Mouse (Mus musculus): ENCODE results near the gene Dennd2c.
A peak's percentile ranks its signal among the peaks of the same experiment; 100 is the strongest.

Gene Dennd2c

GRCm38 (mm10) chr3:103102454-103103390 lies at the start of gene Dennd2c:
Gene Dennd2c, plus strand, starts transcription at chr3:103102604.
- DNase-seq (ENCODE audit: low spot score) = peak; percentile 91

DNA sequence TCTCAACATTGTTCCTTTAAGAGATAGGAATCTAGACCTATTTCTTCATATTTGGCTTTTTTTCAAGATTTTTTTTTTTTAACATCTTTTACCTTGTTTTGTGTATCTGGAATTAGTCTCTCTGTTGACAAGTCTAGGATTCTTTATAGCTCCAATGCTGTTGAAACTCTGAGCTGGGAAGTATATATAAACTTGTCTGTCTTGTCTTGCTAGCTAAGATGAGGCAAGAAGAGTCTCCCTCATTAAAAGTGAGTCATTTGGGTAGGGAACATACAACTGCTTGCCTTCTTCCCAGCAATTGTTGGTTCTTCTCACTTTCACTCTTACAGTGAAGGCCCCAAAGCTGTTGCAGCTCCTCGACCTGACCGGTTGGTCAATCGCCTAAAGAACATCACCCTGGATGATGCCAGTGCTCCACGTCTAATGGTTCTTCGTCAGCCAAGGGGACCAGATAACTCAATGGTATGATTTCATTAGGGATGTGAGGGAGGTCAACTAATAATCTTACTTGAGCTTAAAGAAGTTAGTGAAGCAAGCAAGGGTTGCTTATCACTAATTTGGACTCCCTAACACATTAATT lies 46.3 kb upstream of the Dennd2c start:
- DNase-seq (ENCODE audit: low spot score) = no peak

DNA sequence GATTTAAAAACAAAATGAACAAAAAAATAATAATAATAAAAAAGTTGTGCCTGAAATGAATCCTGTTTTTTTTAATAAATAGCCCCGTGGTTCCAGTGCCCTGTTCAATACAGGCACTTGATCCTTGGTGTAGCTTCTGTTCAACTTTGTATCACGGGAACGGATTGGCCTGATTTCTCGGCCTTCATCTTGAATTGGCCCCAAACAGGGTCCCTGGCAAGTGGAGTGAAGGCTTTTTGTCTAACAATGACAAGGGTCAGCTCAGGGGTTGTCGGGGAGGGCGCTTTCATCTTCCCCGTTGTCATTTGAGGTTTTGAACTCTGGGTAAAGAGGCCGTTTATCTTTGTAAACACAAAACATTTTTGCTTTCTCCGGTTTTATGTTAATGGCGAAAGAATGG lies 44.7 kb upstream of the Dennd2c start:
- DNase-seq (ENCODE audit: low spot score) = no peak

- peak; percentile 97 for DNase-seq (ENCODE audit: low spot score)
Measured at GRCm38 (mm10) chr3:103058207-103059157, 43.9 kb upstream of the Dennd2c start, which contains the start of gene Nras. Gene Nras, plus strand, starts transcription at chr3:103058285.

DNA sequence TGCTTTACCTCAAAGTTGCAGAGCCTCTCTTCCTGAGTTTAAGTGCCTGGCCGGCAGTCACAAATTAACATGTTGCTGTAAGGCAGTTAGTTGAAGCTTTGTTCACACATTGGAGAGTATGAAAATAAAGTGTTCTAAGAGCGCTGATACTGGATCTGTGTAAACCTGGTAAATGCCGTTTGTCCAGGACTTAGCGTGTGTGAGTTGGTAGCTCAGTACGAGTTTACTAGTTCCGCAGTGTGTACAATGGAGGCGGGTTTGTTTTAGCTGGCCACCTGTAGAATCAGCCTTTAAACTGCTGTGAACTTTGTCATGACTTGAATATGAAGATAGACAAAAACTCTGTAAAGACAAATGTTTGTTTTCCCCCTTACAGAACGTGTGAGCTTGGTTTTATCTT lies 35.5 kb upstream of the Dennd2c start:
- DNase-seq (ENCODE audit: low spot score) = no peak

DNA sequence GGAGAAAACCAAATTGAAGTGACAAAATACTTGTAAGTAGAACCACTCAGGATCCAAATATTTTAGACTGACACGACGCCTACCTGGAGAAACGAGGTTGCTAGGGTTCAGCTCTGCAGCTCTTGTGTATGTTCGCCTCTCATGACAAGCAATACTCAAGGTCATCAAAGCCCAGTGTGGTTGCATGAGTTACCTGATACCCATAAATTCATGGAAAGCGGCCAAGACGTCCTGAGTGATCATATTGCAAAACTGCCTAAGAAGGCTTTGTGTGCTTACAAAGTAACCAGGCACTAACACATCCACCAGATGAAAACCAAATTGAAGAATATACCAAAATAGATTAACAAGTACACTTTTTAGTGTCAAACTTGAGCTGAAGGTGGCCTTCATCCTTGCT lies 33.4 kb upstream of the Dennd2c start:
- DNase-seq (ENCODE audit: low spot score) = no peak

GRCm38 (mm10) chr3:103073771-103074170 lies 28.6 kb upstream of the Dennd2c start, which contains the start of gene Ampd1:
Gene Ampd1, plus strand, starts transcription at chr3:103074014.
- no peak for DNase-seq (ENCODE audit: low spot score)

- no peak for DNase-seq (ENCODE audit: low spot score)
Measured at GRCm38 (mm10) chr3:103075871-103076270, 26.5 kb upstream of the Dennd2c start.

DNA sequence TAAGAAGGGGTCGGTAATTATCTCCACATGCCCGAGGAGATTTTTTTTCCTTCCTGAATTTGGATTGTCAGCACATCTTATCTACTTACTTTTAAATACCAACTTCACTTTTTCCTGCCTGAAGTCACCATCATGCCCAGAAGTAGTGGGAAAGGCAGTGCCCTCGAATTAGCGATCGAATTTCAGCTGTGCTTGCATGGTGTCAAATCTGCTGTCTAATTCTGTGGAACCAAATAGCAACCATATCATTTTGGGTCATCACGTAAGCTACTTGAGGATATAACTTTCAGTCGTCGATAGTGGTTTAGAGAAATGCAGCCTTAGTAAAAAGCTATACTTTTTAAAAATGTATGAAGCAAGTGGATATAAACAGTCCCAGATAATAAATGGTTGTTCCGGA lies 25.9 kb upstream of the Dennd2c start:
- DNase-seq (ENCODE audit: low spot score) = no peak

GRCm38 (mm10) chr3:103079301-103079700 lies 23.1 kb upstream of the Dennd2c start:
- DNase-seq (ENCODE audit: low spot score) = no peak

DNA sequence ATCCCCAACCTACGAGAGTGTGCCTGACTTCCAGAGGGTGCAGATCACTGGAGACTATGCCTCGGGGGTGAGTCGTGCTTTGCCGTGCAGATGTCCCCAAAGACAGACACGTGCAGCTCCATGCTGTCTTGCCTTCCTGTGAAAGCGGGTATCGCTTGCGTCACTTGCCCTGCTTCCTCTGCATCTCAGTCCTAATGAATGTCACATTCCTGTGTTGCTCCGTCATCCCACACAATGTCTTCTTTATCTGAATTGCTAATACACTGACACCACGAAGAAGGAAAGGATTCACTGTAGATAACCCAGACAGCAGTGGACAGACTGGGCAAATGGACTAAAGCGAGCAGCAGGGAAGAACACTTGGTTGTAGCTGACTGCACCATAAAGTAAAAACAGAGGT lies 21.4 kb upstream of the Dennd2c start:
- no peak for DNase-seq (ENCODE audit: low spot score)

DNA sequence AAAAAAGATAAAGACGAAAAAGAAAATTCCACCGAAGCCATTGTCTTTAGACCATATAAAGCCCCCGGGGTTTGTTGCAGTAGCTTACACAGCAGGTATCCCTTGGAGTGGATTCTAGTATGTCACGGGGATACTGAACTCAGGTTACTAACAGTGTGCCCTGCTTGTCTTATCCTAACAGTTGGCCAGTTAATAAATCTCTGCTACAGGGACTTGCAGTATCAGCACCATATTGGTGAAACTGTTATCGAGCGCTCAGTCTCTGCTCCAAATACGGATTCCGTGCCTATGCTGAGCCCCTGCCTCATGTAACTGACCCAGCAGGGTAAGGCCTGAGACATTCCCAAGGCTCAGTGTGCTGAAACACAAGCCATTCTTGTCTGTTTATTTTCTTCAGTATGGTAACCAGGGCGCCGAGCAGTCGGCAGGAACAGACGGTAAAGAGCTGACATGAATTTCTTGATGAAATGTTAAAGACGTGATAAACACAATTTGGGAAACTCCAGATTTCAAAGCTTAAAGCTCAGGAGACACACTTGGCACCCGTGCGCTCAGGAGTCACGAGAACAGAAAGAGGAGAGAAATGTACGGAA lies 20.4 kb upstream of the Dennd2c start:
- DNase-seq (ENCODE audit: low spot score) = no peak

GRCm38 (mm10) chr3:103082761-103083160 lies 19.6 kb upstream of the Dennd2c start:
- DNase-seq (ENCODE audit: low spot score) = no peak

GRCm38 (mm10) chr3:103085986-103086385 lies 16.4 kb upstream of the Dennd2c start:
- DNase-seq (ENCODE audit: low spot score) = no peak

GRCm38 (mm10) chr3:103091753-103092152 lies 10.7 kb upstream of the Dennd2c start:
- no peak for DNase-seq (ENCODE audit: low spot score)

- no peak for DNase-seq (ENCODE audit: low spot score)
Measured at GRCm38 (mm10) chr3:103098662-103099061, 3.7 kb upstream of the Dennd2c start.

DNA sequence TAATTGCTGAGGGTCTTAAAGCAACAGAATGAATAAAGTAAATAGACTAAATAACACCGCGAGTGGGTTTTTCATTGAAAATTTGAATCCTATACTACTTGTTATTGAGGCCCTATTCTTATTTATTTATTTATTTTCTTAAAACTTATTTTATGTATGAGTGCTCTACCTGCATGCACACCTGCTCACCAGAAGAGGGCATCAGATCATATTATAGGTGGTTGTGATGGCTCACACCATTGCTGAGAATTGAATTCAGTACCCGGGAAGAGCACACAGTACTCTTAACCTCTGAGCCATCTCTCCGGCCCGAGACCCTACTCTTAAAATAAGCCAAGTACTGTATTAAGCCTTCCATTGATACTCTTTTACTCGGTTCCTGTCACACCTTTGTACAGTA lies 2.7 kb upstream of the Dennd2c start:
- DNase-seq (ENCODE audit: low spot score) = peak; percentile 10

GRCm38 (mm10) chr3:103100735-103101134 lies 1.7 kb upstream of the Dennd2c start:
- peak; percentile 13 for DNase-seq (ENCODE audit: low spot score)

GRCm38 (mm10) chr3:103101194-103101593 lies 1.2 kb upstream of the Dennd2c start:
- DNase-seq (ENCODE audit: low spot score) = no peak

- DNase-seq (ENCODE audit: low spot score) = no peak
Measured at GRCm38 (mm10) chr3:103101909-103102308, 495 bp upstream of the Dennd2c start.

DNA sequence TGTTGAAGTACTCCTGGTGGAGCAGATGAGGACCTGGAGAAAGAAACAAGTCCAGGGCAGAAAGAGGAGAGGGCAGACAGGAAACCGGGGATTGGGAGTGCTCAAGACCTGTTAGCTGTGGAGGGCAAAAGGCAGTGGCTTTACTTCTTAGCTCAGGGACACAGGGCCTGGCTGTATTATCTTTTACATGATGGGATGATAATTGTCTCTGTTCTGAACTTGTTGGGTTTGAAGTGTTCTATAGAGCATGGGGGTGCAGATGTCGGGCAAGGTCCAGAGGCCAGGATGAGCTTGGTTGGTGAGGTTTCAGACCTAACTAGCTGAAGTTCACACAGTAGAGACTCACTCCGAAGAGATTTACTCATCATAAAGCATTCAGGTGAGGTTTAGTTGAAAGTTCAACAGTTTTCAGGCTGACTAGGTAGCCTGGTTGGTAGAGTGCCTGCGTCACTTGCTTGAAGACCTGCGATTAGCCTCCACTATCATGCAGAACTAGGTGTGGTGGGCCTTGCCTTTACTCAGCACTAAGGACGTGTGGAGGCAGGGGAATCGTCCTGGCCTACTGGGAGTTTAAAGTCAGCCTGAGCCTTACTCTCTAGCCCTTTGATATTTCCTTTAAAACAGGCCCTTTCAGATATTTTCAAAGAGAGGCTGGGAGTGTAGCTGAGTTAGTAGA lies 5.3 kb downstream of the Dennd2c start:
- no peak for DNase-seq (ENCODE audit: low spot score)
